17 mouse cellular contexts compared by ENCODE assay signal in genomic region chr6:81434745-81435144, GRCm38 (mm10).
"Had no signal": no experiment of that assay in that cellular context is flagged by ENCODE, and none has a peak within 500 bp of the region (broad histone marks: within the 10 kb centered on the region; RNA-seq: fewer than 3 reads in every experiment).

No protein-coding gene starts in this region.

- H3K36me3 ChIP-seq: heart, embryonic 10.5 days; heart, embryonic 12.5 days; heart, embryonic 13.5 days; heart, embryonic 15.5 days; hindbrain, embryonic 10.5 days; hindbrain, embryonic 12.5 days; hindbrain, embryonic 13.5 days; hindbrain, embryonic 15.5 days; kidney, embryonic 15.5 days had no signal

- H3K4me2 ChIP-seq: heart, embryonic 11.5 days; heart, embryonic 12.5 days; heart, embryonic 13.5 days; heart, embryonic 15.5 days; hindbrain, embryonic 12.5 days; hindbrain, embryonic 13.5 days; hindbrain, embryonic 14.5 days; hindbrain, embryonic 15.5 days; kidney, embryonic 15.5 days had no signal

- H3K27ac ChIP-seq: heart, embryonic 10.5 days; heart, embryonic 13.5 days; heart, embryonic 15.5 days; hindbrain, embryonic 10.5 days; hindbrain, embryonic 12.5 days; hindbrain, embryonic 13.5 days; hindbrain, embryonic 14.5 days; hindbrain, embryonic 15.5 days; hindbrain, postnatal 0 days; kidney, embryonic 15.5 days; kidney, postnatal 0 days; layer of hippocampus, adult 2 months; left cerebral cortex, adult 2 months had no signal

- ATAC-seq: hindbrain, embryonic 16.5 days; hindbrain, postnatal 0 days; inflammation-experienced regulatory T-cells, adult 6 months had no signal

- H3K9me3 ChIP-seq: heart, embryonic 10.5 days; heart, embryonic 12.5 days; heart, embryonic 13.5 days; heart, embryonic 15.5 days; hindbrain, embryonic 10.5 days; hindbrain, embryonic 12.5 days; hindbrain, embryonic 13.5 days; hindbrain, embryonic 15.5 days; kidney, embryonic 15.5 days had no signal

- H3K4me3 ChIP-seq: heart, embryonic 10.5 days; heart, embryonic 12.5 days; heart, embryonic 13.5 days; heart, embryonic 15.5 days; hindbrain, embryonic 10.5 days; hindbrain, embryonic 12.5 days; hindbrain, embryonic 13.5 days; hindbrain, embryonic 15.5 days; kidney, embryonic 15.5 days; layer of hippocampus, adult 2 months; left cerebral cortex, adult 2 months had no signal

- H3K4me1 ChIP-seq: heart, embryonic 10.5 days; heart, embryonic 12.5 days; heart, embryonic 13.5 days; heart, embryonic 15.5 days; hindbrain, embryonic 10.5 days; hindbrain, embryonic 12.5 days; hindbrain, embryonic 13.5 days; hindbrain, embryonic 15.5 days; kidney, embryonic 15.5 days had no signal

- H3K9ac ChIP-seq: heart, embryonic 12.5 days; heart, embryonic 13.5 days; heart, embryonic 15.5 days; hindbrain, embryonic 12.5 days; hindbrain, embryonic 13.5 days; hindbrain, embryonic 14.5 days; hindbrain, embryonic 15.5 days; kidney, embryonic 15.5 days had no signal

- H3K27me3 ChIP-seq: heart, embryonic 12.5 days; heart, embryonic 13.5 days; heart, embryonic 15.5 days; hindbrain, embryonic 12.5 days; hindbrain, embryonic 13.5 days; hindbrain, embryonic 15.5 days; kidney, embryonic 15.5 days had no signal
